Mouse (Mus musculus) testis, adult 2 months (tissue): ENCODE measurements around the gene Galk1.

ENCODE experiments used
- CTCF ChIP-seq: fragments of 200-500 bp; IDR thresholded peaks from 2 replicates; pipeline ENCODE4 v1.5.1; 2012; ENCODE audit warnings: low read depth, mild to moderate bottlenecking, inconsistent platforms, low read length, moderate library complexity; ENCODE audit not compliant: control insufficient read depth, insufficient read depth, insufficient replicate concordance
- POLR2A ChIP-seq: fragments of 200-500 bp; IDR thresholded peaks from 2 replicates; pipeline ENCODE4 v1.6.1; 2012; ENCODE audit warnings: low read depth, mild to moderate bottlenecking, inconsistent platforms, low read length, moderate library complexity; ENCODE audit not compliant: control insufficient read depth

GRCm38 (mm10) chr11:116000607-116001006, 11.9 kb downstream of the Galk1 start:
- TF ChIP-seq POLR2A: no peak
- TF ChIP-seq CTCF: no peak
